Mouse (Mus musculus) CH12.LX (cell line): ENCODE data around the gene Tex14. TPM values are rescaled to one million over a fixed set of nuclear protein-coding genes. Genes with fewer than 3 reads are reported as not detected.
"Not testable (repeated sequence)": the region's sequence is repeated elsewhere in the genome, so short reads cannot be mapped to it uniquely, and the experiment has no call there.

Experiments
- DNase-seq: peaks from one replicate; pipeline ENCODE4 v3.0.0-alpha.2; 2013; ENCODE audit errors: extremely low read depth
- H3K27ac ChIP-seq: 2 replicates; pipeline ENCODE4 v1.5.1; 2012; ENCODE audit warnings: low read depth, mild to moderate bottlenecking, control low read depth, moderate library complexity; ENCODE audit not compliant: insufficient read depth
- H3K27me3 ChIP-seq: replicated peaks from 2 replicates; pipeline ENCODE3; 2012; ENCODE audit warnings: inconsistent platforms
- H3K36me3 ChIP-seq, 2 experiments: replicated peaks in 1 of 2; 2 replicates each; pipeline versions ENCODE3 to v1.6.1; 2012; ENCODE audit warnings: inconsistent platforms in 1 of 2, low read length in 1 of 2, mild to moderate bottlenecking in 1 of 2, mixed read lengths in 1 of 2, moderate library complexity in 1 of 2; ENCODE audit not compliant: control insufficient read depth in 1 of 2, insufficient read depth in 1 of 2
- H3K4me1 ChIP-seq, 2 experiments: 2 replicates each; pipeline ENCODE4 v1.6.1; 2012; ENCODE audit warnings: inconsistent platforms in 1 of 2, moderate library complexity in 1 of 2; ENCODE audit not compliant: insufficient read depth in 2 of 2, control insufficient read depth in 1 of 2
- H3K4me2 ChIP-seq: 2 replicates; pipeline ENCODE4 v1.6.1; 2012; ENCODE audit warnings: low read depth, mild to moderate bottlenecking, control low read depth; ENCODE audit not compliant: poor library complexity, insufficient read depth, severe bottlenecking
- H3K4me3 ChIP-seq, 3 experiments: fragments of 150-350 bp in 1 of 3; sonication (generic) in 1 of 3; replicated peaks in 1 of 3; 2 replicates each; pipeline versions ENCODE3 to v1.5.1; 2011 to 2012; ENCODE audit warnings: low read depth in 2 of 3, low read length in 2 of 3, mild to moderate bottlenecking in 2 of 3, moderate library complexity in 2 of 3, control low read depth in 1 of 3, improper control_type of control experiment in 1 of 3, inconsistent platforms in 1 of 3, mixed read lengths in 1 of 3; ENCODE audit not compliant: poor library complexity in 1 of 3
- H3K79me2 ChIP-seq: replicated peaks from 2 replicates; pipeline ENCODE4 v1.6.1; 2012; ENCODE audit warnings: mild to moderate bottlenecking, moderate library complexity; ENCODE audit not compliant: control insufficient read depth, poor library complexity, insufficient read depth, severe bottlenecking; ENCODE audit errors: extremely low read depth
- H3K9ac ChIP-seq: 2 replicates; pipeline ENCODE4 v1.6.1; 2012; ENCODE audit warnings: low read depth, mild to moderate bottlenecking, control low read depth, moderate library complexity; ENCODE audit not compliant: insufficient read depth
- H3K9me3 ChIP-seq: replicated peaks from 2 replicates; pipeline ENCODE3; 2012; ENCODE audit warnings: low read length, inconsistent platforms, mixed read lengths
- ELF1 ChIP-seq: IDR thresholded peaks from 2 replicates; pipeline ENCODE4 v1.6.1; 2014; ENCODE audit warnings: low read depth, mild to moderate bottlenecking, inconsistent platforms, low read length, improper control_type of control experiment
- ETS1 ChIP-seq: conservative IDR thresholded peaks from 2 replicates; pipeline ENCODE4 v1.6.1; 2012; ENCODE audit warnings: low read depth, mild to moderate bottlenecking, inconsistent platforms, low read length, improper control_type of control experiment, moderate library complexity
- GABPA ChIP-seq: IDR thresholded peaks from 2 replicates; pipeline ENCODE4 v1.6.1; 2012; ENCODE audit warnings: low read depth, low read length, improper control_type of control experiment, inconsistent platforms; ENCODE audit not compliant: insufficient replicate concordance
- MEF2A ChIP-seq: IDR thresholded peaks from 2 replicates; pipeline ENCODE4 v1.6.1; 2014; ENCODE audit warnings: low read depth, mild to moderate bottlenecking, inconsistent platforms, low read length, improper control_type of control experiment, borderline replicate concordance
- MXI1 ChIP-seq: IDR thresholded peaks from 2 replicates; pipeline ENCODE4 v1.6.1; 2011; ENCODE audit warnings: mild to moderate bottlenecking, low read depth, low read length, improper control_type of control experiment
- NRF1 ChIP-seq: IDR thresholded peaks from 2 replicates; pipeline ENCODE4 v1.6.1; 2014; ENCODE audit warnings: low read depth, mild to moderate bottlenecking, inconsistent platforms, low read length, improper control_type of control experiment, moderate library complexity
- POLR2A ChIP-seq: IDR thresholded peaks from 2 replicates; pipeline ENCODE4 v1.6.1; 2011; ENCODE audit warnings: low read depth, mild to moderate bottlenecking, improper control_type of control experiment, low read length
- POLR2AphosphoS2 ChIP-seq: IDR thresholded peaks from 2 replicates; pipeline ENCODE4 v1.6.1; 2011; ENCODE audit warnings: low read depth, low read length, improper control_type of control experiment
- RAD21 ChIP-seq: IDR thresholded peaks from 2 replicates; pipeline ENCODE4 v1.6.1; 2011; ENCODE audit warnings: low read depth, mild to moderate bottlenecking, low read length, improper control_type of control experiment, moderate library complexity
- SIN3A ChIP-seq: IDR thresholded peaks from 2 replicates; pipeline ENCODE4 v1.6.1; 2012; ENCODE audit warnings: low read length, improper control_type of control experiment, inconsistent platforms
- TBP ChIP-seq: conservative IDR thresholded peaks from 2 replicates; pipeline ENCODE4 v1.6.1; 2011; ENCODE audit warnings: low read depth, low read length, improper control_type of control experiment
- ZMIZ1 ChIP-seq: IDR thresholded peaks from 2 replicates; pipeline ENCODE4 v1.6.1; 2012; ENCODE audit warnings: low read depth, mild to moderate bottlenecking, inconsistent platforms, low read length, improper control_type of control experiment
- dilution Hi-C: fragments of 300-500 bp; cut with MboI; formaldehyde crosslinking; loops from 2 replicates; pipeline ENCODE4 v1.14.3; 2020; ENCODE audit warnings: low sequenced_read_pairs; ENCODE audit not compliant: extremely low pct_unique_long_range_greater_than_20kb, extremely low pct_ligation_motif_present
- in situ Hi-C: fragments of 300-500 bp; cut with MboI; formaldehyde crosslinking; loops from 3 replicates; pipeline ENCODE4 v1.14.3; 2019; ENCODE audit warnings: low sequenced_read_pairs, low pct_ligation_motif_present, low pct_unique_long_range_greater_than_20kb, mixed read lengths
- polyA plus RNA-seq: library from polyadenylated mRNA; unstranded; fragments of >175 nt; gene quantifications from 2 replicates; pipeline ENCODE4 v1.2.1, GENCODE M21; 2012; ENCODE audit warnings: low read depth; ENCODE audit not compliant: insufficient read length
- total RNA-seq, 2 experiments: library from RNA; depleted of rRNA; stranded (reverse); fragments of 300-350 nt in 1 of 2; fragments of >200 nt in 1 of 2; gene quantifications; 2 replicates each; pipeline ENCODE4 v1.2.3; 2012 to 2014

Gene Tex14
- total and polyA plus RNA-seq, 3 experiments, result 1.3 to 2.1 (median 1.4) TPM

- H3K9me3 ChIP-seq, H3K4me2 ChIP-seq, H3K36me3 ChIP-seq, dilution Hi-C loops, H3K27me3 ChIP-seq, H3K27ac ChIP-seq, DNase-seq: not testable (repeated sequence)
- H3K4me1 ChIP-seq, result peaks cover 13 to 56% of the 10 kb centered on the region in 2 experiments
- TF ChIP-seq TBP, result peak; percentile 60; the same call in 1 of the 2 replicates
- TF ChIP-seq, all 38 proteins: peak for 1; not testable (repeated sequence) for 37
- H3K4me3 ChIP-seq, H3K9ac ChIP-seq, H3K79me2 ChIP-seq: not testable (repeated sequence)
- in situ Hi-C loops, result loop anchor here (5.0 kb wide), 1 partner anchor 37 kb away; no protein-coding TSS in a partner anchor
Observed at GRCm38 (mm10) chr11:87463792-87464430, 59.0 kb downstream of the Tex14 start.

DNA sequence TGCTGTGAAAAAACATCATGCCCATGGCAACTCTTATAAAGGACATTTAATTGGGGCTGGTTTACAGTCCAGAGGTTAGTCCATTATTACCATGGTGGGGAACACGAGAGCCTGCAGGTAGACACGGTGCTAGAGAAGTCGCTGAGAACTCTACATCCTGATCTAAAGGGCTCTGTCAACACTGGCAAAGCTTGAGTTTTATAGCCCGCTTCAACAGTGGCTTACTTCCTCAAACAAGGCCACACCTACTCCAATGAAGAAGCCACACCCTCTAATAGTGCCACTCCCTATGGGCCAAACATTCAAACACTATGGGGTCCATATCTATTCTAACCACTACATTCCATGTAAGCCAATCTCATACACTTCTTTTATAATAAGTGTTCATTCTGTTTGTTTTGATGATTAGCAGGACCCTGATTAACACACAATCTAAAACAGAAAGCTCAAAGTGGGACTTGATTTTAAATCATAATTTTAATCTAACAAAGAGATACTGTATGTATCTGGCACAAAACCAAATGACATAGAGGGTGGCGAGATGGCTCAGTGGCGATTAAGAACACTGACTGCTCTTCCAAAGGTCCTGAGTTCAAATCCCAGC, 61.2 kb downstream of the Tex14 start:
- Histone ChIP-seq H3K27me3 (no peaks in the 10 kb centered on the region), H3K27ac (no peak overlapping the region), H3K4me2 (no peak overlapping the region), H3K9me3 (no peaks in the 10 kb centered on the region), H3K4me1 (peaks cover 13 to 55% of the 10 kb centered on the region in 2 experiments), H3K9ac (no peak overlapping the region), H3K4me3 (no peak overlapping the region), H3K79me2 (no peaks in the 10 kb centered on the region), H3K36me3 (no peaks in the 10 kb centered on the region)
- DNase-seq, result peak; percentile 64
- in situ Hi-C loops, result no loop called here
- dilution Hi-C loops, result no loop called here
- TF ChIP-seq ELF1 (peak; percentile 43; the same call in 1 of the 2 replicates), POLR2A (peak; percentile 20; the same call in 1 of the 2 replicates), MEF2A (no peak), SIN3A (no peak), ETS1 (no peak), ZMIZ1 (no peak), POLR2AphosphoS2 (no peak), GABPA (no peak), MXI1 (no peak), RAD21 (no peak), NRF1 (no peak)
